Mouse (Mus musculus): Measurements from ENCODE around the gene Shank2. TPM values are rescaled to one million over a fixed set of nuclear protein-coding genes. Genes with fewer than 3 reads are reported as not detected.

Gene Shank2
- polyA plus RNA-seq (2015; fragmentation: Nextera tagmentation; extraction: Ambion mirVana) = 0.63 and 0.67 TPM in 2 replicates

DNA sequence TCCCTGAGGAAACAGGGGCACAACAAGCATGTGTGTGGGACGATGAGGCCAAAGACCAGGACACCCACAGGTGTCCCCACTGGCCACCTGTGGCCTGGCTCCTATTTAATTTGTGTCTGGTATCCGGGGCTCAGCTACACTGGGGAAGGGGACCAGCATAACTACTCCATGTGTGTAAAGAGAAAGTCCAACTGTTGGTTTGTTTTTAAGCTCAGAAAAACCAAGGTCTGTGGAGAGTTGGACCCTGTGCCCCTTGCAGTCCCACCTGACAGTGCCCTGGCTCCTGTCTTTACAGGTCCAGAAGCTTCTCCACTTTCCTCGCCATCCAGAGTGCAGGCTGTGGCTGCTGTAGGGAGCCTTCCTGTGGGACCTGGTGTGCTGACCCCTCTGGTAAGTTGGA lies at the start of gene Shank2:
TSS of gene Shank2 (plus strand) at position 301 of the 400 bp plus-strand sequence.
- H3K27ac ChIP-seq (ENCODE audit: low read length) = no peak within 1 kb of the TSS
- WGBS (ENCODE audit: insufficient replicate concordance) = 57% methylated on average over 3 of the region's 3 CpGs
- no peak for ATAC-seq (ENCODE audit: low read depth)
- no peak within 1 kb of the TSS for H3K4me3 ChIP-seq (ENCODE audit: low read depth, low read length)
- H3K4me1 ChIP-seq (ENCODE audit: control insufficient read depth, low read depth, low read length) = no peaks in the 10 kb centered on the region
- H3K27me3 ChIP-seq (ENCODE audit: control insufficient read depth, insufficient read depth, low read depth, low read length) = no peaks in the 10 kb centered on the region
- H3K4me2 ChIP-seq (ENCODE audit: low read depth, low read length) = no peak within 1 kb of the TSS
- no peak within 1 kb of the TSS for H3K9ac ChIP-seq (ENCODE audit: low read depth, low read length)
- no peaks in the 10 kb centered on the region for H3K36me3 ChIP-seq (ENCODE audit: control insufficient read depth, insufficient read depth)
- no peaks in the 10 kb centered on the region for H3K9me3 ChIP-seq (replicated peaks; ENCODE audit: control insufficient read depth, low read length)

GRCm38 (mm10) chr7:143952130-143952529 lies 49.6 kb upstream of the Shank2 start:
- no peak for ATAC-seq (ENCODE audit: low read depth)
- H3K9ac ChIP-seq (ENCODE audit: low read depth, low read length) = no peak overlapping the region
- WGBS (ENCODE audit: insufficient replicate concordance) = 51% methylated on average over 3 of the region's 3 CpGs

DNA sequence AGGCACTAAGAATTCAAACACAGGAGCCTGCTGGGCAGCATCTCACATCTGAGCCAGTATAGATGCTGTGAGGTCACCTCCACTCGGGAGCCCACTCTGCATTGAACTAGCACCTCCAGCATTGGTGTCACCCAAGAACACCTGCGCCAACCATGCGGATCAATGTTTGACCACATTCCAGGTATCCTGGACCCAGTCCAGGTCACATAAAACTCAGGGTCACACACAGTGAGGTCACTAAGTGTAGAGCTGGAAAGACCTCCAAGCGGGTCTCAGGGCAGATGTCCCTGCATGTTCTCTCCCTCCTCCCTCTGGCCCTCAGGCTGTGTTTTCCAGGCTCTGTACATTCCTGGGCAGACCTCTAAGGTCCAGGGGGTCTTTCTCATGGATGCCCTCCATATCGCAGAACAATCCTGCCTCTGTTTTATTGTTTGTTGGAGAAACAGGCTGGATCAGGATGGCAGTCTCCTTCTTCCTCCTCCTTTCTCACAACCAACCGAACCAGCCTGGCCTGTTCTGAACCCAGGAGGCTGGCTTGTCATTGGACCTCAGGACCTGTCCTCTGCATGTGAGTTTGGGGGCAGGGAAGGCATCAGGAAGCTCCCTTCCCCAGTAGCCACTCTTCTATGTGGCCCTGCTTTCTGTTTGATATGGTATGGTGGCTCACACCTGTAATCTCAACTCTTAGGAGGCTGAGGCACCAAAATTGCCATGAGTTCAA lies 45.0 kb upstream of the Shank2 start:
- WGBS (ENCODE audit: insufficient replicate concordance) = 54% methylated on average over 6 of the region's 6 CpGs
- no peaks in the 10 kb centered on the region for H3K9me3 ChIP-seq (replicated peaks; ENCODE audit: control insufficient read depth, low read length)
- no peak overlapping the region for H3K4me2 ChIP-seq (ENCODE audit: low read depth, low read length)
- no peak overlapping the region for H3K27ac ChIP-seq (ENCODE audit: low read length)
- no peaks in the 10 kb centered on the region for H3K36me3 ChIP-seq (ENCODE audit: control insufficient read depth, insufficient read depth)
- peak; percentile 66 for ATAC-seq (ENCODE audit: low read depth)
- H3K4me3 ChIP-seq (ENCODE audit: low read depth, low read length) = no peak overlapping the region
- no peaks in the 10 kb centered on the region; the same call in 1 of the 2 replicates for H3K4me1 ChIP-seq (ENCODE audit: control insufficient read depth, low read depth, low read length)
- no peaks in the 10 kb centered on the region for H3K27me3 ChIP-seq (ENCODE audit: control insufficient read depth, insufficient read depth, low read depth, low read length)
- H3K9ac ChIP-seq (ENCODE audit: low read depth, low read length) = no peak overlapping the region

More at GRCm38 (mm10) chr7:143952130-143952529, 49.6 kb upstream of the Shank2 start:
- Histone ChIP-seq H3K4me2 (ENCODE audit: low read depth, low read length) (no peak overlapping the region), H3K4me3 (ENCODE audit: low read depth, low read length) (no peak overlapping the region), H3K27ac (ENCODE audit: low read length) (no peak overlapping the region), H3K36me3 (ENCODE audit: control insufficient read depth, insufficient read depth) (no peaks in the 10 kb centered on the region), H3K9me3 (replicated peaks; ENCODE audit: control insufficient read depth, low read length) (no peaks in the 10 kb centered on the region), H3K27me3 (ENCODE audit: control insufficient read depth, insufficient read depth, low read depth, low read length) (no peaks in the 10 kb centered on the region), H3K4me1 (ENCODE audit: control insufficient read depth, low read depth, low read length) (no peaks in the 10 kb centered on the region; the same call in 1 of the 2 replicates)

DNA sequence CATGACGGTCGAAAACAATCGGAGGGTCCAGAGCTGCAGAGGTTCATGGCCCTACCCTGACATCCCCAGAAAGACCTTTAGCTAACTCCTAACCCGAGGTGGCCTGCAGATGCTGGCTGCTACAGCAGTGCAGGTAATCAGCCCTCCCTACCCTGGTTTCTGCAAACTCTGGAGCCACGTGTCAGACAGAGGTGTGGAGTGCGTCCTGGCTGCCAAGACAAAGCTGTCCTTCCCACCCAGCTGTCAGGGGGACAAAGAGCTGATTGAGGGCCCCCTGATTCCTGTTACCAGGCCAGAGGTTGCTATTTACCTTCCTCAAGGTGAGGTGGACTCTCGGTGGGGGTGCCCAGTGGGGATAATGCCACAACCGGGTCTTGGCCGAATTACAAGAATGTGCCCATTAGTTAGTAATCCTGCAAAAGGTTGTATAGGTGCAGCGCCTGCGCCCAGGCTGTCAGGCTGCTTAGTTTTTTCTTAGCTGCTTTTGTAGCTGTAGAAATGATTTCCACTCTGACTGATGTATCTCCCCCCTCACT lies 43.6 kb upstream of the Shank2 start:
- Histone ChIP-seq H3K4me1 (ENCODE audit: control insufficient read depth, low read depth, low read length) (no peaks in the 10 kb centered on the region; the same call in 1 of the 2 replicates), H3K4me2 (ENCODE audit: low read depth, low read length) (no peak overlapping the region), H3K9ac (ENCODE audit: low read depth, low read length) (no peak overlapping the region), H3K36me3 (ENCODE audit: control insufficient read depth, insufficient read depth) (no peaks in the 10 kb centered on the region), H3K27ac (ENCODE audit: low read length) (no peak overlapping the region), H3K9me3 (replicated peaks; ENCODE audit: control insufficient read depth, low read length) (no peaks in the 10 kb centered on the region), H3K27me3 (ENCODE audit: control insufficient read depth, insufficient read depth, low read depth, low read length) (no peaks in the 10 kb centered on the region), H3K4me3 (ENCODE audit: low read depth, low read length) (no peak overlapping the region)
- 44% methylated on average over 11 of the region's 11 CpGs for WGBS (ENCODE audit: insufficient replicate concordance)
- ATAC-seq (ENCODE audit: low read depth) = no peak

DNA sequence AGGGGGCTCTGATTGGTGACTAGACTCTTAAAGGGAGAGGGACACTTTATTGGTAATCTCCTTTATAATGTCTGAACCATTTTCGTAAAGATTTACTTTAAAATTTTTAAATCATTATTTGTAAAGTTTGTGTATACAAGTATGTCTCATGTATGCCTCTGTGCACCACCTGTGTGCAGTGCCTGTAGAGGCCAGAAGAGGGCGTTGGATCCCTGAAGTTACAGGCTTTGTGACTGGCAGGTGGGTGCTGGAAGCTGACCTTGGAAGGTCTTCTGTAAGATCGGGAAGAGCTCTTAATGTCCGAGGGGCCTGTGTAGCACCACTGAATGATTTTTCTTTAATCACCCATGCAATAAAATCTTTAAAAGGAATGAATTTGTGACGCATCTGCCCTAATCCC lies 37.9 kb upstream of the Shank2 start:
- no peak overlapping the region for H3K27ac ChIP-seq (ENCODE audit: low read length)
- no peaks in the 10 kb centered on the region for H3K27me3 ChIP-seq (ENCODE audit: control insufficient read depth, insufficient read depth, low read depth, low read length)
- no peak overlapping the region for H3K4me2 ChIP-seq (ENCODE audit: low read depth, low read length)
- no peak overlapping the region for H3K4me3 ChIP-seq (ENCODE audit: low read depth, low read length)
- H3K9ac ChIP-seq (ENCODE audit: low read depth, low read length) = no peak overlapping the region
- H3K4me1 ChIP-seq (ENCODE audit: control insufficient read depth, low read depth, low read length) = no peaks in the 10 kb centered on the region
- no peaks in the 10 kb centered on the region for H3K36me3 ChIP-seq (ENCODE audit: control insufficient read depth, insufficient read depth)
- ATAC-seq (ENCODE audit: low read depth) = no peak
- WGBS (ENCODE audit: insufficient replicate concordance) = 64% methylated on average over 5 of the region's 5 CpGs
- H3K9me3 ChIP-seq (replicated peaks; ENCODE audit: control insufficient read depth, low read length) = no peaks in the 10 kb centered on the region

DNA sequence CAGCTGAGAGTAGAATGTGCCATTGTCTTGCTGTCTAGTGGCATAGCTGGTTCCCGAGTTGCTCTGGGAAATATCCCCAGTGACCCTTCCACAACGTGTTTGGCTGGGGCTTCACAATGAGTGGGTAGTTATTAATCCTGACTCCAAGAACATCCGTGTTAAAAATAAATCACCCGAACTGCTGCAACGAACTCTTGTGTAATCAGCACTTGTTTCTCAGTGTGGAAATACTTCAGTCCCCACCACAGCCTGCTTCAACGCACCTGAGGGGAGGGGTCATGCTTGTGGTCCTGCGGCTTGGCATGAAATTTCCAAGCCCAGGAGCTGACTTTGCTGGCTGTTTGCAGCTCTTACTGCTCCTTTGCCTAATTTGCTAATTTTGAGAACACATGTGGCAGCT lies 35.1 kb upstream of the Shank2 start:
- no peaks in the 10 kb centered on the region for H3K27me3 ChIP-seq (ENCODE audit: control insufficient read depth, insufficient read depth, low read depth, low read length)
- no peaks in the 10 kb centered on the region for H3K9me3 ChIP-seq (replicated peaks; ENCODE audit: control insufficient read depth, low read length)
- no peak overlapping the region for H3K4me2 ChIP-seq (ENCODE audit: low read depth, low read length)
- 47% methylated on average over 7 of the region's 7 CpGs for WGBS (ENCODE audit: insufficient replicate concordance)
- ATAC-seq (ENCODE audit: low read depth) = no peak
- no peak overlapping the region for H3K9ac ChIP-seq (ENCODE audit: low read depth, low read length)
- H3K36me3 ChIP-seq (ENCODE audit: control insufficient read depth, insufficient read depth) = no peaks in the 10 kb centered on the region
- no peaks in the 10 kb centered on the region for H3K4me1 ChIP-seq (ENCODE audit: control insufficient read depth, low read depth, low read length)
- no peak overlapping the region for H3K4me3 ChIP-seq (ENCODE audit: low read depth, low read length)
- no peak overlapping the region for H3K27ac ChIP-seq (ENCODE audit: low read length)

GRCm38 (mm10) chr7:143977491-143977830 lies 24.3 kb upstream of the Shank2 start:
- H3K27me3 ChIP-seq (ENCODE audit: control insufficient read depth, insufficient read depth, low read depth, low read length) = peaks cover 36% of the 10 kb centered on the region
- 11% methylated on average over 5 of the region's 5 CpGs for WGBS (ENCODE audit: insufficient replicate concordance)

GRCm38 (mm10) chr7:143977831-143978682 lies 23.7 kb upstream of the Shank2 start:
- Histone ChIP-seq H3K9me3 (replicated peaks; ENCODE audit: control insufficient read depth, low read length) (no peaks in the 10 kb centered on the region), H3K4me1 (ENCODE audit: control insufficient read depth, low read depth, low read length) (no peaks in the 10 kb centered on the region), H3K27ac (ENCODE audit: low read length) (no peak overlapping the region), H3K27me3 (ENCODE audit: control insufficient read depth, insufficient read depth, low read depth, low read length) (peaks cover 36% of the 10 kb centered on the region), H3K36me3 (ENCODE audit: control insufficient read depth, insufficient read depth) (no peaks in the 10 kb centered on the region), H3K4me3 (ENCODE audit: low read depth, low read length) (peak overlapping the region; percentile 58), H3K9ac (ENCODE audit: low read depth, low read length) (no peak overlapping the region), H3K4me2 (ENCODE audit: low read depth, low read length) (peak overlapping the region; percentile 47)
- WGBS (ENCODE audit: insufficient replicate concordance) = 2% methylated on average over 65 of the region's 67 CpGs
- peak; percentile 34 for ATAC-seq (ENCODE audit: low read depth)

More at GRCm38 (mm10) chr7:143977491-143977830, 24.3 kb upstream of the Shank2 start:
- peak overlapping the region; percentile 47 for H3K4me2 ChIP-seq (ENCODE audit: low read depth, low read length)
- peak overlapping the region; percentile 58; the same call in 1 of the 2 replicates for H3K4me3 ChIP-seq (ENCODE audit: low read depth, low read length)
- H3K4me1 ChIP-seq (ENCODE audit: control insufficient read depth, low read depth, low read length) = no peaks in the 10 kb centered on the region
- H3K9ac ChIP-seq (ENCODE audit: low read depth, low read length) = no peak overlapping the region
- no peak overlapping the region for H3K27ac ChIP-seq (ENCODE audit: low read length)
- ATAC-seq (ENCODE audit: low read depth) = no peak
- no peaks in the 10 kb centered on the region for H3K9me3 ChIP-seq (replicated peaks; ENCODE audit: control insufficient read depth, low read length)
- no peaks in the 10 kb centered on the region for H3K36me3 ChIP-seq (ENCODE audit: control insufficient read depth, insufficient read depth)

All from liver, embryonic 16.5 days (tissue).